Mouse (Mus musculus): Measurements from ENCODE around the gene Fgf18.

Fgf18 gene

GRCm38 (mm10) chr11:33070520-33070919 is 76.7 kb downstream of the Fgf18 start:
- no peak for DNase-seq (ENCODE audit: low spot score)

Measured in T-cell, adult 2 months (primary cell).